Mouse (Mus musculus): ENCODE results near the gene Camk1. TPM values are rescaled to one million over a fixed set of nuclear protein-coding genes. Genes with fewer than 3 reads are reported as not detected.

The Camk1 gene
- polyA plus RNA-seq, 1 experiment, result 22.6 TPM

DNA sequence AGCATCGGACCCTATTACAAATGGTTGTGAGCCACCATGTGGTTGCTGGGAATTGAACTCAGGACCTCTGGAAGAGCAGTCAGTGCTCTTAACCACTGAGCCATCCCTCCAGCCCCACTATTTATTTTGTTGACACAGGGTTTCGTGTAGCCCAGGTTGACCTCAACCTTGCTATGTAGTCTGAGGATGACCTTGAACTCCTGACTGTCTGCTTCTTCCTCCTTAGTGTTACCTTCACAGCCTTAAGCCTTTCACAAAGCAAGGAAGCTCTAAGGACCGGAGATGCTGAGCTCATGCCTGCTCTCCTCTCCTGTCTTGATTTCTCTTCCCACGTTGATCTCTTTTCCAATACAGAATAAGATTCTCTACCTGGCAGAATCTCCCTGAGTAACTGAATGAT is 3.1 kb upstream of the Camk1 start:
- Histone ChIP-seq H3K27ac (ENCODE audit: insufficient read depth, low read length) (no peak overlapping the region), H3K4me3 (ENCODE audit: extremely low read depth, insufficient read depth, insufficient read length) (no peak overlapping the region), H3K27me3 (ENCODE audit: control insufficient read depth, insufficient read depth, low read length) (peaks cover 6% of the 10 kb centered on the region; the same call in 1 of the 2 replicates), H3K4me1 (ENCODE audit: control insufficient read depth, insufficient read depth, insufficient read length) (peaks cover 2% of the 10 kb centered on the region; the same call in 1 of the 2 replicates), H3K36me3 (ENCODE audit: control insufficient read depth, insufficient read depth, low read length) (no peaks in the 10 kb centered on the region)
- TF ChIP-seq POLR2A (IDR thresholded peaks at IDR 0.05; ENCODE audit: low read depth, low read length) (no peak), CTCF (IDR thresholded peaks at IDR 0.05; ENCODE audit: extremely low read depth, insufficient read depth, insufficient read length, insufficient replicate concordance) (no peak)
- 89% methylated on average over 4 of the region's 4 CpGs for WGBS
- no peak for DNase-seq (ENCODE audit: low read depth in 1 of 2, low spot score in 2 of 2)

GRCm38 (mm10) chr6:113344321-113344720 is 537 bp upstream of the Camk1 start:
- no peak for TF ChIP-seq POLR2A (IDR thresholded peaks at IDR 0.05; ENCODE audit: low read depth, low read length)
- TF ChIP-seq CTCF (IDR thresholded peaks at IDR 0.05; ENCODE audit: extremely low read depth, insufficient read depth, insufficient read length, insufficient replicate concordance), result no peak
- no peaks in the 10 kb centered on the region for H3K36me3 ChIP-seq (ENCODE audit: control insufficient read depth, insufficient read depth, low read length)
- WGBS, result 58% methylated on average over 2 of the region's 2 CpGs
- 0 out of 2 replicates have a peak overlapping the region, but pooled peaks have one; percentile 23 for H3K27ac ChIP-seq (ENCODE audit: insufficient read depth, low read length)
- H3K4me1 ChIP-seq (ENCODE audit: control insufficient read depth, insufficient read depth, insufficient read length), result peaks cover 2% of the 10 kb centered on the region; the same call in 1 of the 2 replicates
- H3K27me3 ChIP-seq (ENCODE audit: control insufficient read depth, insufficient read depth, low read length), result peaks cover 6% of the 10 kb centered on the region; the same call in 1 of the 2 replicates
- H3K4me3 ChIP-seq (ENCODE audit: extremely low read depth, insufficient read depth, insufficient read length), result no peak overlapping the region
- no peak for DNase-seq (ENCODE audit: low read depth in 1 of 2, low spot score in 2 of 2)

- no peak overlapping the region for H3K4me3 ChIP-seq (ENCODE audit: extremely low read depth, insufficient read depth, insufficient read length)
- no peak for TF ChIP-seq CTCF (IDR thresholded peaks at IDR 0.05; ENCODE audit: extremely low read depth, insufficient read depth, insufficient read length, insufficient replicate concordance)
- TF ChIP-seq POLR2A (IDR thresholded peaks at IDR 0.05; ENCODE audit: low read depth, low read length), result no peak
- no peak for DNase-seq (ENCODE audit: low read depth in 1 of 2, low spot score in 2 of 2)
Measured at GRCm38 (mm10) chr6:113342297-113342696, 1.5 kb downstream of the Camk1 start.

GRCm38 (mm10) chr6:113341574-113341973 is 2.2 kb downstream of the Camk1 start:
- no peaks in the 10 kb centered on the region for H3K36me3 ChIP-seq (ENCODE audit: control insufficient read depth, insufficient read depth, low read length)
- DNase-seq (ENCODE audit: low read depth in 1 of 2, low spot score in 2 of 2), result no peak
- peaks cover 2% of the 10 kb centered on the region; the same call in 1 of the 2 replicates for H3K4me1 ChIP-seq (ENCODE audit: control insufficient read depth, insufficient read depth, insufficient read length)
- TF ChIP-seq POLR2A (IDR thresholded peaks at IDR 0.05; ENCODE audit: low read depth, low read length), result no peak
- no peak for TF ChIP-seq CTCF (IDR thresholded peaks at IDR 0.05; ENCODE audit: extremely low read depth, insufficient read depth, insufficient read length, insufficient replicate concordance)
- no peak overlapping the region for H3K4me3 ChIP-seq (ENCODE audit: extremely low read depth, insufficient read depth, insufficient read length)
- 63% methylated on average over 6 of the region's 6 CpGs for WGBS
- no peak overlapping the region for H3K27ac ChIP-seq (ENCODE audit: insufficient read depth, low read length)
- peaks cover 6% of the 10 kb centered on the region; the same call in 1 of the 2 replicates for H3K27me3 ChIP-seq (ENCODE audit: control insufficient read depth, insufficient read depth, low read length)

More at GRCm38 (mm10) chr6:113342297-113342696, 1.5 kb downstream of the Camk1 start:
- Histone ChIP-seq H3K27me3 (ENCODE audit: control insufficient read depth, insufficient read depth, low read length) (peaks cover 6% of the 10 kb centered on the region; the same call in 1 of the 2 replicates), H3K27ac (ENCODE audit: insufficient read depth, low read length) (no peak overlapping the region), H3K36me3 (ENCODE audit: control insufficient read depth, insufficient read depth, low read length) (no peaks in the 10 kb centered on the region), H3K4me1 (ENCODE audit: control insufficient read depth, insufficient read depth, insufficient read length) (peaks cover 2% of the 10 kb centered on the region; the same call in 1 of the 2 replicates)
- 47% methylated on average over 5 of the region's 7 CpGs for WGBS

DNA sequence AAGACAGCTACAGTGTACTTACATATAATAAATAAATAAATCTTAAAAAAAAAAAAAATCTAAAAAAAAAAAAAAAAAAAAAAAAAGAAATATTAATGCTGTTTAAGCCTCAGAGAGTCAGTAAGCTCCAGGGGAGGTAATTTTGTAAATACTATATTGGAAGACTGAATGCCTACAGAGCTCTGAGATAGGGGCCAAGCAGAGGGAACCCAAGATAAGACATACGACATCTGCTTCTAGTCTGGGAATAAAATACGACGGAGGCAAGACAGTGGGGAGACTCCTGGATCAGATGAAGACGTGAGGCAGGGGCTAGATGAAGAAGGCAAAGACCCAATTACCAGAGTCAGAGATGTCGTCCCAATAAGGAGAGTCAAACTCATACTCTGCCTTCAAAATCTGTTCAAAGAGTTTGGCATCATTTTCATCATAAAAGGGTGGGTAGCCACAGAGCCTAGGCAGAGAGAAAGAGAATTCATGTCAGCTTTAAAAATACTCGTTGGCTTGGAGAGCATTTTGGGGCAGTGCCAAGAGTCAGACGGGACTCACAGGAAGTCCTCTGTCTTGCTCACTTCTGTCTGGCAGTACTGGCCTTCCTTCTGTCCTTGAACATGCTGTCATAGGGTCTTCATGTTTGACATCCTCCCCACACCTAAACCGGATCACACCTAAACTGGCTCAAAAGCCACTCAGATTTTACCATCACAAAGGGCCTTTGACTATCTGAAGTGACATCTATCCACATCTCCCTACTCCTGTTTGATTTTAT is 6.7 kb downstream of the Camk1 start:
- no peak for DNase-seq (ENCODE audit: low read depth in 1 of 2, low spot score in 2 of 2)
- no peak for TF ChIP-seq CTCF (IDR thresholded peaks at IDR 0.05; ENCODE audit: extremely low read depth, insufficient read depth, insufficient read length, insufficient replicate concordance)
- TF ChIP-seq POLR2A (IDR thresholded peaks at IDR 0.05; ENCODE audit: low read depth, low read length), result no peak
- Histone ChIP-seq H3K27ac (ENCODE audit: insufficient read depth, low read length) (no peak overlapping the region), H3K4me1 (ENCODE audit: control insufficient read depth, insufficient read depth, insufficient read length) (no peaks in the 10 kb centered on the region), H3K4me3 (ENCODE audit: extremely low read depth, insufficient read depth, insufficient read length) (no peak overlapping the region), H3K27me3 (ENCODE audit: control insufficient read depth, insufficient read depth, low read length) (no peaks in the 10 kb centered on the region), H3K36me3 (ENCODE audit: control insufficient read depth, insufficient read depth, low read length) (peaks cover 9% of the 10 kb centered on the region; the same call in 1 of the 2 replicates)
- 56% methylated on average over 8 of the region's 8 CpGs for WGBS

- no peak for TF ChIP-seq POLR2A (IDR thresholded peaks at IDR 0.05; ENCODE audit: low read depth, low read length)
- no peak for TF ChIP-seq CTCF (IDR thresholded peaks at IDR 0.05; ENCODE audit: extremely low read depth, insufficient read depth, insufficient read length, insufficient replicate concordance)
- Histone ChIP-seq H3K27me3 (ENCODE audit: control insufficient read depth, insufficient read depth, low read length) (no peaks in the 10 kb centered on the region), H3K36me3 (ENCODE audit: control insufficient read depth, insufficient read depth, low read length) (peaks cover 14% of the 10 kb centered on the region), H3K27ac (ENCODE audit: insufficient read depth, low read length) (no peak overlapping the region), H3K4me1 (ENCODE audit: control insufficient read depth, insufficient read depth, insufficient read length) (peaks cover 5% of the 10 kb centered on the region; the same call in 1 of the 2 replicates), H3K4me3 (ENCODE audit: extremely low read depth, insufficient read depth, insufficient read length) (no peak overlapping the region)
- no peak for DNase-seq (ENCODE audit: low read depth in 1 of 2, low spot score in 2 of 2)
- 74% methylated on average over 6 of the region's 6 CpGs for WGBS
Measured at GRCm38 (mm10) chr6:113334216-113334615, 9.6 kb downstream of the Camk1 start.

Data from spleen, adult 2 months (tissue).